Mouse (Mus musculus) thymus, postnatal 4 days (tissue): Measurements from ENCODE around the gene Dlat.
"Not testable (repeated sequence)": the region's sequence is repeated elsewhere in the genome, so short reads cannot be mapped to it uniquely, and the experiment has no call there.

Experiments
- DNase-seq: peaks from one replicate; pipeline ENCODE4 v3.0.0; 2021

Dlat gene

GRCm38 (mm10) chr9:50658941-50659388 is 615 bp downstream of the Dlat start:
- no peak for DNase-seq

GRCm38 (mm10) chr9:50658391-50658790 is 1.2 kb downstream of the Dlat start:
- no peak for DNase-seq

- no peak for DNase-seq
Observed at GRCm38 (mm10) chr9:50650503-50650902, 9.1 kb downstream of the Dlat start.

- no peak for DNase-seq
Observed at GRCm38 (mm10) chr9:50646826-50647370, 12.7 kb downstream of the Dlat start.

GRCm38 (mm10) chr9:50634270-50634669 is 25.3 kb downstream of the Dlat start:
- DNase-seq, result no peak

- DNase-seq, result peak; percentile 38
Observed at GRCm38 (mm10) chr9:50633059-50633458, 26.5 kb downstream of the Dlat start.

GRCm38 (mm10) chr9:50632016-50632688 is 27.4 kb downstream of the Dlat start:
- DNase-seq, result no peak

GRCm38 (mm10) chr9:50630903-50631302 is 28.7 kb downstream of the Dlat start:
- not testable (repeated sequence) for DNase-seq

GRCm38 (mm10) chr9:50617794-50618330 is 41.7 kb downstream of the Dlat start:
- DNase-seq, result no peak

GRCm38 (mm10) chr9:50616766-50617603 is 42.6 kb downstream of the Dlat start, which contains the start of the genes Pih1d2 and Nkapd1:
Pih1d2 (plus strand) TSS chr9:50617321.
Nkapd1 (minus strand) TSS chr9:50617464.
- DNase-seq, result peak; percentile 88

- no peak for DNase-seq
Observed at GRCm38 (mm10) chr9:50616161-50616560, 43.4 kb downstream of the Dlat start.

- DNase-seq, result no peak
Observed at GRCm38 (mm10) chr9:50612115-50612514, 47.5 kb downstream of the Dlat start.

GRCm38 (mm10) chr9:50604338-50604737 is 55.2 kb downstream of the Dlat start:
- no peak for DNase-seq

- no peak for DNase-seq
Observed at GRCm38 (mm10) chr9:50603998-50604324, 55.6 kb downstream of the Dlat start.

GRCm38 (mm10) chr9:50603189-50603997 is 56.2 kb downstream of the Dlat start, which contains the start of the genes Sdhd and Timm8b:
Sdhd (minus strand) TSS chr9:50603812.
Timm8b (plus strand) TSS chr9:50603910.
- peak; percentile 93 for DNase-seq

- no peak for DNase-seq
Observed at GRCm38 (mm10) chr9:50602055-50602845, 57.3 kb downstream of the Dlat start.

GRCm38 (mm10) chr9:50601536-50601935 is 58.0 kb downstream of the Dlat start:
- no peak for DNase-seq

GRCm38 (mm10) chr9:50596973-50597372 is 62.6 kb downstream of the Dlat start:
- DNase-seq, result no peak

GRCm38 (mm10) chr9:50594794-50595417 is 64.7 kb downstream of the Dlat start:
- DNase-seq, result no peak

- peak; percentile 75 for DNase-seq
Observed at GRCm38 (mm10) chr9:50593544-50593943, 66.0 kb downstream of the Dlat start.

- no peak for DNase-seq
Observed at GRCm38 (mm10) chr9:50592955-50593354, 66.6 kb downstream of the Dlat start.
